Mouse (Mus musculus): ENCODE data around the gene Gdap2.

DNA sequence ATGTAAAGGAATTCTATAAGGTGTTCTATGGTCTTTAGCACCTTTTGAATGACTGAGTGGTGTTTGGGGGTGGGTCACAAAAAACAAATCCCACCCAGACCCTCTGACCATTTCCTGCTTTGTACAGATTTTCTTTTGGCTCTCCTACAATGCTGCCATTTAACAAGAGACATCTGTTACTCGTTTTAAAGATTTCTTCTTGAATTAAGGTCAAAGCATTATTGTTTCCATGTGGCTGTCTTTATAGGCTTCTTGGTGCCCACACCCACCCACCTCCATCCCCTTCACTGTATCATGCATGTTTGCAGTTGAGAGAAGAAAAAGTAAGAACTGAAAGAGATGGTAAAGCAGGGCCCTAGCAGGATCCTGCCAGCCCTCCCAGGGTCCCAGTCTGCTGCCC is 44.8 kb downstream of the Gdap2 start:
- TF ChIP-seq CTCF (IDR thresholded peaks at IDR 0.05; ENCODE audit: borderline replicate concordance, insufficient read depth, low read length) (no peak), POLR2A (IDR thresholded peaks at IDR 0.05; ENCODE audit: low read depth, low read length) (no peak)
